Mouse (Mus musculus): Measurements from ENCODE around the gene Areg. TPM values are rescaled to one million over a fixed set of nuclear protein-coding genes. Genes with fewer than 3 reads are reported as not detected.

Gene Areg
- not detected for total RNA-seq (2022)

GRCm38 (mm10) chr5:91139446-91139873, at the start of gene Areg:
Gene Areg (plus strand): TSS chr5:91139599.
- DNase-seq (ENCODE audit: low spot score in 2 of 2): peak; percentile 8 to 10

- DNase-seq (ENCODE audit: low spot score in 2 of 2): no peak
Observed at GRCm38 (mm10) chr5:91090301-91090700, 49.1 kb upstream of the Areg start.

- DNase-seq (ENCODE audit: low spot score in 2 of 2): no peak
Observed at GRCm38 (mm10) chr5:91097911-91098614, 41.3 kb upstream of the Areg start.

- peak in 1 of 2 experiments; percentile 10 for DNase-seq (ENCODE audit: low spot score in 2 of 2)
Observed at GRCm38 (mm10) chr5:91101742-91102141, 37.7 kb upstream of the Areg start.

- no peak for DNase-seq (ENCODE audit: low spot score in 2 of 2)
Observed at GRCm38 (mm10) chr5:91103943-91104665, 35.3 kb upstream of the Areg start.

- no peak for DNase-seq (ENCODE audit: low spot score in 2 of 2)
Observed at GRCm38 (mm10) chr5:91106248-91106647, 33.2 kb upstream of the Areg start.

GRCm38 (mm10) chr5:91110023-91110670, 29.3 kb upstream of the Areg start:
- DNase-seq (ENCODE audit: low spot score in 2 of 2): no peak

GRCm38 (mm10) chr5:91111019-91111418, 28.4 kb upstream of the Areg start:
- no peak for DNase-seq (ENCODE audit: low spot score in 2 of 2)

- DNase-seq (ENCODE audit: low spot score in 2 of 2): no peak
Observed at GRCm38 (mm10) chr5:91113967-91114366, 25.4 kb upstream of the Areg start.

- DNase-seq (ENCODE audit: low spot score in 2 of 2): no peak
Observed at GRCm38 (mm10) chr5:91114574-91114973, 24.8 kb upstream of the Areg start.

- no peak for DNase-seq (ENCODE audit: low spot score in 2 of 2)
Observed at GRCm38 (mm10) chr5:91118618-91119017, 20.8 kb upstream of the Areg start.

- no peak for DNase-seq (ENCODE audit: low spot score in 2 of 2)
Observed at GRCm38 (mm10) chr5:91123404-91123803, 16.0 kb upstream of the Areg start.

GRCm38 (mm10) chr5:91124140-91124539, 15.3 kb upstream of the Areg start:
- no peak for DNase-seq (ENCODE audit: low spot score in 2 of 2)

GRCm38 (mm10) chr5:91126623-91127022, 12.8 kb upstream of the Areg start:
- no peak for DNase-seq (ENCODE audit: low spot score in 2 of 2)

GRCm38 (mm10) chr5:91134961-91135360, 4.4 kb upstream of the Areg start:
- no peak for DNase-seq (ENCODE audit: low spot score in 2 of 2)

- no peak for DNase-seq (ENCODE audit: low spot score in 2 of 2)
Observed at GRCm38 (mm10) chr5:91138970-91139369, 429 bp upstream of the Areg start.

GRCm38 (mm10) chr5:91140896-91141448, 1.6 kb downstream of the Areg start:
- no peak for DNase-seq (ENCODE audit: low spot score in 2 of 2)

GRCm38 (mm10) chr5:91144971-91145370, 5.6 kb downstream of the Areg start:
- peak in 1 of 2 experiments; percentile 15 for DNase-seq (ENCODE audit: low spot score in 2 of 2)

GRCm38 (mm10) chr5:91147001-91147400, 7.6 kb downstream of the Areg start:
- no peak for DNase-seq (ENCODE audit: low spot score in 2 of 2)

- DNase-seq (ENCODE audit: low spot score in 2 of 2): no peak
Observed at GRCm38 (mm10) chr5:91148054-91148453, 8.7 kb downstream of the Areg start.

- no peak for DNase-seq (ENCODE audit: low spot score in 2 of 2)
Observed at GRCm38 (mm10) chr5:91156677-91157076, 17.3 kb downstream of the Areg start.

GRCm38 (mm10) chr5:91157169-91157568, 17.8 kb downstream of the Areg start:
- DNase-seq (ENCODE audit: low spot score in 2 of 2): no peak

All from left cerebral cortex, adult 8-10 months (tissue).